Mouse (Mus musculus): ENCODE data around the gene Tssc4. TPM values are rescaled to one million over a fixed set of nuclear protein-coding genes. Genes with fewer than 3 reads are reported as not detected.
A peak's percentile ranks its signal among the peaks of the same experiment; 100 is the strongest.

The Tssc4 gene
- polyA plus RNA-seq, 1 experiment from 2014 or later = 59.8 TPM

DNA sequence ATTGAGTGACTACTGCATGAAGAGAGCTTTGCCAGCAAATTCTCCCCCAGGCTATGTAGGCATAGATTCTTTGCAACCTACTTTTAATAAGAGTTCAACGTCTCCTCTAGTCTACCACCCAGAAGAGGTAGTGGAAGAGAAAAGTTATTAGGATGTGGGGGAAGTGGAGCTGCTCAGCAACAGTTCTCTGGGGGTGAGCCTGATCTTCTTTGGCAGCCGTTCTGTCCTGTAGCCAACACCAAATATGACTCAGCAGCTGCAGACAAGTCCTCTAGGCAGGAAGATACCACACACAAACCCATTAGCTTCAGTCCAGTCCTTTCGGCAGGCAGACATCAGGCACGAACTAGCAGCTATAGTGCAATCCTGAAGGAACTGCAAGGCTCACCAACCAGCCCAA lies 31.7 kb downstream of the Tssc4 start:
- 74% methylated on average over 4 of the region's 4 CpGs for WGBS
- H3K36me3 ChIP-seq (replicated peaks; ENCODE audit: control insufficient read depth, insufficient read depth, low read depth, low read length) = no peaks in the 10 kb centered on the region
- no peaks in the 10 kb centered on the region for H3K4me1 ChIP-seq (ENCODE audit: control insufficient read depth, insufficient read depth, low read length)
- H3K27me3 ChIP-seq (ENCODE audit: control insufficient read depth, insufficient read depth, low read length) = peaks cover 6% of the 10 kb centered on the region; the same call in 1 of the 2 replicates
- no peak for ATAC-seq (replicated peaks; ENCODE audit: insufficient number of reproducible peaks, low FRiP score, low TSS enrichment, low read depth)
- no peak overlapping the region for H3K27ac ChIP-seq (replicated peaks; ENCODE audit: low read depth, low read length)
- H3K9ac ChIP-seq (replicated peaks; ENCODE audit: low read length) = no peak overlapping the region
- H3K4me3 ChIP-seq (ENCODE audit: low read depth, low read length) = no peak overlapping the region
- no peak overlapping the region for H3K4me2 ChIP-seq (ENCODE audit: low read depth, low read length)
- H3K9me3 ChIP-seq (replicated peaks; ENCODE audit: control insufficient read depth, low read length) = no peaks in the 10 kb centered on the region
- no peak for DNase-seq (ENCODE audit: low spot score)

DNA sequence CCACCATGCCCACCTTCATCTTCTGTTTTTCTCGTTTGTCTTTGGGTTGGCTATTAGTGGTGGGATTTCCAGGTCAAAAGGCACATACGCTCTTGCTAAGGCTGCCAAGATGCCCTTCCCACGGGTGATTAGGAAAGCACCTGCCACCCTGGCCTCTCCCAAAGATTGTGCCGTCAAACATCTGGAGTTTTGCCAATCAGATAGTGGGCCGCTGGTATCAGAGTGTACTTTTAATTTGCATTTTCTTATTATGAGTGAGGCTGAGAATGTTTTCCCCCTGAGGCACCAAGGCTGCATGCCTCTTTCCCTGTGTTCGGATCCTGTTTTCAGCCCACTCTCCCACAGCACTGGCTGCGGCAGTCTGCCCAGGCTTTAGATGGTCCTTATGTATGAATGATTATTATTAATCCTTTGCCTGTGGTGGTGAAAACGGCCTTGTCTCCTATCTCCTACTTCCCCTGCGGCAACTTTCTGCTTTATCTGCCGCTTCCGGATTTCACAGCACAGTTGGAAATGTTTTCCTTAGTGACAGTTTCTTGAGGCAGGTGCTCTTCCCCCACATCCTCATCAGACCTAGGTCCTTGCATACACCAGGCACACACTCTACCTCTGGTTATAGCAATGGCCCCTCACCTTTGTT lies 36.3 kb downstream of the Tssc4 start:
- ATAC-seq (replicated peaks; ENCODE audit: insufficient number of reproducible peaks, low FRiP score, low TSS enrichment, low read depth) = no peak
- 65% methylated on average over 11 of the region's 11 CpGs for WGBS
- Histone ChIP-seq H3K9me3 (replicated peaks; ENCODE audit: control insufficient read depth, low read length) (no peaks in the 10 kb centered on the region), H3K27me3 (ENCODE audit: control insufficient read depth, insufficient read depth, low read length) (peaks cover 41% of the 10 kb centered on the region), H3K36me3 (replicated peaks; ENCODE audit: control insufficient read depth, insufficient read depth, low read depth, low read length) (no peaks in the 10 kb centered on the region), H3K4me3 (ENCODE audit: low read depth, low read length) (no peak overlapping the region), H3K9ac (replicated peaks; ENCODE audit: low read length) (no peak overlapping the region), H3K4me1 (ENCODE audit: control insufficient read depth, insufficient read depth, low read length) (peaks cover 6% of the 10 kb centered on the region), H3K4me2 (ENCODE audit: low read depth, low read length) (no peak overlapping the region), H3K27ac (replicated peaks; ENCODE audit: low read depth, low read length) (no peak overlapping the region)
- no peak for DNase-seq (ENCODE audit: low spot score)

DNA sequence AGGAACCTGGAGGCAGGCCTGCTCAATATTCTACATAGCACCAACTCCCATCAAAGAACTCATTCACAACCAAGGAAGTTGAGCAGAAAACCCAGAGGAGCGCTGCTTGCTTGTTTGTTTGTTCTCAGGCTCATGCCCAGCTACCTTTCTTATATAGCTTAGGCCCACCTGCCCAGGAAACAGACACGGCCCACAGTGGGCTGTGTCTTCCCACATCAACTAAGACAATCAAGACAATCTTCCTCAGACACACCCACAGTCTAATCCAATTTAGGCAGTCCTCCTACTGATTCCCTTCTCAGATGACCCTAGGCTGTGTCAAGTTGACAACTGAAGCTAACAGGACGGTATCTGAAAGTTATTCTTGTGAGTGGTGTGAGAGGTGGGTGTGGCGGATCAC lies 37.0 kb downstream of the Tssc4 start, which contains the start of gene Kcnq1:
Kcnq1 (plus strand) TSS at position 301 of the 400 bp plus-strand sequence.
- ATAC-seq (replicated peaks; ENCODE audit: insufficient number of reproducible peaks, low FRiP score, low TSS enrichment, low read depth) (no peak), DNase-seq (ENCODE audit: low spot score) (no peak)
- Histone ChIP-seq H3K4me2 (ENCODE audit: low read depth, low read length) (peak within 1 kb of the TSS; percentile 62), H3K9ac (replicated peaks; ENCODE audit: low read length) (peak within 1 kb of the TSS; percentile 6; the same call in 1 of the 2 replicates), H3K9me3 (replicated peaks; ENCODE audit: control insufficient read depth, low read length) (no peaks in the 10 kb centered on the region), H3K27ac (replicated peaks; ENCODE audit: low read depth, low read length) (no peak within 1 kb of the TSS), H3K27me3 (ENCODE audit: control insufficient read depth, insufficient read depth, low read length) (peaks cover 41% of the 10 kb centered on the region), H3K4me1 (ENCODE audit: control insufficient read depth, insufficient read depth, low read length) (peaks cover 6% of the 10 kb centered on the region), H3K36me3 (replicated peaks; ENCODE audit: control insufficient read depth, insufficient read depth, low read depth, low read length) (no peaks in the 10 kb centered on the region), H3K4me3 (ENCODE audit: low read depth, low read length) (peak within 1 kb of the TSS; percentile 27)
- WGBS = 64% methylated on average over 4 of the region's 4 CpGs

DNA sequence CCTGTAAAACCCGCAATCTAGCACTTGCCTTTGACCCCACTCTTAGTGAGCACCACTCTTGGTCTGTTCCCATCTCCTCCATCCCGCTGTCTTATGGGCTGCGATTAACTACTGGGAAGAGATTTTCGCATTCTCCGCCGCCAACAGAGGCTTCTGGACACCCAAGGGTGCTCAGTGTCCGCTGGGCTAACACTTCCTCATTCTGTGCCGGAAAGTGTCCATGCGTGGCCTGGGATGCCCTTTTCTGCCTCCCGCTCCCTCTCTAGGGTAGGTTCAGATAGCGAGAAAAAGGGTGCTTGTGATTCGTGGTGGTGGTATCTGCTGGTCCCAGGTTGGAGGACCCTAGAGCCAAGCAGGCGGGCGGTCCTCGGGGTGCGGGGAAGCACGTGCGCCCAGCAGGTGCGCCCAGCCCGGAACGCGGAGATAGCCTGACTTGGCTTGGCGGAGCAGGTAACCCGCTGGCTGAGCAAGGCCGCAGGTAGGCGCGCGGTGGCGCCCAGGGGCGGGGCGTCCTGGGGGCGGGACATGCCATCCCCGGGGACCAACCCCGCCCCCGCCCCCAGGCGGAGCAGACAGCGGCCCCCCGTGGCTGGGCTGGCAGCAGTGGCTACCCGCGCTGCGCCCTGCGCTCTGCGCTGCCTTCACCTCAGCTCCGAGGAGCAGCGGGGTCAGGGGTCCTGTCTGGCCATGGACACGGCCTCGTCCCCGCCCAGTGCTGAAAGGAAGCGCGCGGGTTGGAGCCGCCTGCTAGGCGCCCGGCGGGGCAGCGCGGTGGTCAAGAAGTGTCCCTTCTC lies 37.8 kb downstream of the Tssc4 start:
- peak overlapping the region; percentile 62 for H3K4me2 ChIP-seq (ENCODE audit: low read depth, low read length)
- no peaks in the 10 kb centered on the region for H3K36me3 ChIP-seq (replicated peaks; ENCODE audit: control insufficient read depth, insufficient read depth, low read depth, low read length)
- ATAC-seq (replicated peaks; ENCODE audit: insufficient number of reproducible peaks, low FRiP score, low TSS enrichment, low read depth) (no peak), DNase-seq (ENCODE audit: low spot score) (peak; percentile 18)
- H3K27me3 ChIP-seq (ENCODE audit: control insufficient read depth, insufficient read depth, low read length) = peaks cover 41% of the 10 kb centered on the region
- no peaks in the 10 kb centered on the region for H3K9me3 ChIP-seq (replicated peaks; ENCODE audit: control insufficient read depth, low read length)
- peaks cover 6% of the 10 kb centered on the region for H3K4me1 ChIP-seq (ENCODE audit: control insufficient read depth, insufficient read depth, low read length)
- peak overlapping the region; percentile 27 for H3K4me3 ChIP-seq (ENCODE audit: low read depth, low read length)
- peak overlapping the region; percentile 6; the same call in 1 of the 2 replicates for H3K9ac ChIP-seq (replicated peaks; ENCODE audit: low read length)
- H3K27ac ChIP-seq (replicated peaks; ENCODE audit: low read depth, low read length) = no peak overlapping the region
- 7% methylated on average over 40 of the region's 57 CpGs for WGBS

DNA sequence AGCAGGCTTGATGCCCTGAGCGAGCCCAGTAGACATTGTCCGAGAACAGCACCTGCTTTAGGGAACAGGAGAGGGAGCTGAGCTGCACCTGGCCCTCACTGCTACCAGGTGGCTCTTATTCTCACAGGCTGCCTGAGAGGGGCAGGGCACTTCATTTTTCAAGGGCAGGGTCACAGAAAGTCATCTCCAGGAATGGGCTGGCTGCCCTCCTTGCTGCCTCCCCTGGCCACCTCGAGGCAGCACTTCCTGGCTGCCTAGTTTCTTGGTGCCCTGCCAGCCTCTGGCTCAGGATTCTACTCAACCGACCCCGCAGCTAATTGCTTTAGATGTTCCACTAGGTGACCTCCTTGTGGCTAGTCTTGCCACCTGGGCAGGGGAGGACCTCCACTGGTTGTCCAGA lies 39.2 kb downstream of the Tssc4 start:
- H3K9me3 ChIP-seq (replicated peaks; ENCODE audit: control insufficient read depth, low read length) = no peaks in the 10 kb centered on the region

DNA sequence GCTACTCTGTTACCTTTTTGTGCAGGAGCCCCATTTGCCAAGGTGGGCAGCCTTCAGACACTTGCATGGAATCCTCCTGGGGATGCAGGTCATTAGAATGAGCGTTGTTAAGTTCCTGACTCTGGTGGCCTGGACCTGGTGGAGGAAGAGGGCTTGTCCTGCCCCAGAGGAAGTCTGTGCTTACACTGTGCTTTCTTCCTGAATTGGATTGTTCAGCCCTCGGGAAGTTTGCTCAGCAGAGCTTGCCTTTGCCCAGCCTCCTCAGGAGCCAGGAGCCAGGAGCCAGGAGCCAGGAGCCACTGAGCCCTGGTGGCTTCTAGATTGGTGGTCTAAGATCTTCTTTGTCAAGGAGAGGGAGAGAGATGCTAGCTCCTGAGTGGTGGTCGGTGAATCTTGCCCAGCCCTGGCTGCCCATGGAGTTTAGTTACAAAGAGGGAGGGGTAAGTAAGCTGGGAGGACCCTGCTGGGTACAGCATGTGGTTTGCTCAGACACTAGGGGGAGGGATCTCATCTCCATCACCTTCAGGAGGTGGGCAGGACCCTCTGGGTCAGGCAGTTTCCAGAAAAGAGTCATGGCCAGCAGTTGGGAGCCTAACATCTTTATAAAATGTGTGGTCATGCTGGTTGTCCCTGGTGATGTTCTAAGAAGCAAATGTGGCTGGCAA lies 40.1 kb downstream of the Tssc4 start:
- Histone ChIP-seq H3K27me3 (ENCODE audit: control insufficient read depth, insufficient read depth, low read length) (peaks cover 41% of the 10 kb centered on the region), H3K9me3 (replicated peaks; ENCODE audit: control insufficient read depth, low read length) (no peaks in the 10 kb centered on the region), H3K4me3 (ENCODE audit: low read depth, low read length) (no peak overlapping the region), H3K4me1 (ENCODE audit: control insufficient read depth, insufficient read depth, low read length) (peaks cover 6% of the 10 kb centered on the region), H3K9ac (replicated peaks; ENCODE audit: low read length) (no peak overlapping the region), H3K36me3 (replicated peaks; ENCODE audit: control insufficient read depth, insufficient read depth, low read depth, low read length) (no peaks in the 10 kb centered on the region), H3K27ac (replicated peaks; ENCODE audit: low read depth, low read length) (no peak overlapping the region), H3K4me2 (ENCODE audit: low read depth, low read length) (no peak overlapping the region)
- ATAC-seq (replicated peaks; ENCODE audit: insufficient number of reproducible peaks, low FRiP score, low TSS enrichment, low read depth) (no peak), DNase-seq (ENCODE audit: low spot score) (no peak)
- 26% methylated on average over 3 of the region's 3 CpGs for WGBS

More for the DNA sequence above, 39.2 kb downstream of the Tssc4 start:
- Histone ChIP-seq H3K36me3 (replicated peaks; ENCODE audit: control insufficient read depth, insufficient read depth, low read depth, low read length) (no peaks in the 10 kb centered on the region), H3K9ac (replicated peaks; ENCODE audit: low read length) (no peak overlapping the region), H3K4me1 (ENCODE audit: control insufficient read depth, insufficient read depth, low read length) (peaks cover 6% of the 10 kb centered on the region), H3K27me3 (ENCODE audit: control insufficient read depth, insufficient read depth, low read length) (peaks cover 41% of the 10 kb centered on the region), H3K4me2 (ENCODE audit: low read depth, low read length) (no peak overlapping the region), H3K27ac (replicated peaks; ENCODE audit: low read depth, low read length) (no peak overlapping the region), H3K4me3 (ENCODE audit: low read depth, low read length) (no peak overlapping the region)
- DNase-seq (ENCODE audit: low spot score) (no peak), ATAC-seq (replicated peaks; ENCODE audit: insufficient number of reproducible peaks, low FRiP score, low TSS enrichment, low read depth) (no peak)
- 36% methylated on average over 5 of the region's 5 CpGs for WGBS

DNA sequence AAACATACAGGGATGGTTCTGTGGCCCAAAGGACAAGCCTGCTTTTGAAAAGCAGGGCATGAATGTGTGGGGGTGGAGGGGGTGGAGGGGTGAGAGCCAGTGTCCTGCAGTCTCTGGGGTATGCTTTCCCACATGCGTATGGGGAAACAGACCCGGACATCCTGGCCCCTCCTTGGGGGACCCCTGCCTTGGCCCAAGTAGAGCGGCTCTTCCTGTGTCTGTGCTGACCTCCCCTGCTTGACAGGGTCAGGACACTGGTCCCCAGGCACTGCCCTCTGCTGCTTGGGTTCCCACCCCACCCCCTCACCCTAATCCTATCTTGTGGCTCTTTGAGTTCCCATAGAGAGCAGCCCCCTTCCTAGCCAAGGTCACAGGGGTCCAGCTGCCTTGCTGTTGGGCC lies 40.6 kb downstream of the Tssc4 start:
- Histone ChIP-seq H3K9me3 (replicated peaks; ENCODE audit: control insufficient read depth, low read length) (no peaks in the 10 kb centered on the region), H3K9ac (replicated peaks; ENCODE audit: low read length) (no peak overlapping the region), H3K4me1 (ENCODE audit: control insufficient read depth, insufficient read depth, low read length) (peaks cover 6% of the 10 kb centered on the region), H3K4me2 (ENCODE audit: low read depth, low read length) (no peak overlapping the region), H3K4me3 (ENCODE audit: low read depth, low read length) (no peak overlapping the region), H3K36me3 (replicated peaks; ENCODE audit: control insufficient read depth, insufficient read depth, low read depth, low read length) (no peaks in the 10 kb centered on the region), H3K27me3 (ENCODE audit: control insufficient read depth, insufficient read depth, low read length) (peaks cover 41% of the 10 kb centered on the region), H3K27ac (replicated peaks; ENCODE audit: low read depth, low read length) (no peak overlapping the region)
- DNase-seq (ENCODE audit: low spot score) (no peak), ATAC-seq (replicated peaks; ENCODE audit: insufficient number of reproducible peaks, low FRiP score, low TSS enrichment, low read depth) (0 out of 2 replicates have a peak, but pooled peaks have one; percentile 36)
- WGBS = 37% methylated on average over 3 of the region's 3 CpGs

All from embryonic facial prominence, embryonic 11.5 days (tissue).